Mouse (Mus musculus) forebrain, embryonic 12.5 days (tissue): Measurements from ENCODE around the gene Fn3k. TPM values are rescaled to one million over a fixed set of nuclear protein-coding genes. Genes with fewer than 3 reads are reported as not detected.

Experiments
- ATAC-seq: fragments of 200-750 bp; cut with Nextera tagmentation; 2 replicates; pipeline ENCODE4 v1.8.0; 2017; ENCODE audit warnings: moderate TSS enrichment; ENCODE audit not compliant: low FRiP score
- H3K27ac ChIP-seq: fragments of 300-500 bp; sonication (generic); 2 replicates; pipeline ENCODE4 v1.5.1; 2016; ENCODE audit warnings: mild to moderate bottlenecking
- H3K27me3 ChIP-seq: fragments of 300-500 bp; sonication (generic); 2 replicates; pipeline ENCODE4 v1.6.1; 2016; ENCODE audit warnings: mild to moderate bottlenecking
- H3K36me3 ChIP-seq: fragments of 300-500 bp; sonication (generic); replicated peaks from 2 replicates; pipeline ENCODE4 v1.6.1; 2016; ENCODE audit warnings: mild to moderate bottlenecking
- H3K4me1 ChIP-seq: fragments of 300-500 bp; sonication (generic); 2 replicates; pipeline ENCODE4 v1.6.1; 2016
- H3K4me2 ChIP-seq: fragments of 300-500 bp; sonication (generic); 2 replicates; pipeline ENCODE4 v1.6.1; 2016; ENCODE audit warnings: mild to moderate bottlenecking, moderate library complexity
- H3K4me3 ChIP-seq: fragments of 300-500 bp; sonication (generic); replicated peaks from 2 replicates; pipeline ENCODE4 v1.5.1; 2016; ENCODE audit warnings: mild to moderate bottlenecking
- H3K9ac ChIP-seq: fragments of 300-500 bp; sonication (generic); 2 replicates; pipeline ENCODE4 v1.6.1; 2016; ENCODE audit warnings: mild to moderate bottlenecking
- H3K9me3 ChIP-seq: fragments of 300-500 bp; sonication (generic); 2 replicates; pipeline ENCODE4 v1.6.1; 2016
- WGBS: fragments of 180-500 bp; shearing (Covaris S2); methylation state at CpG from one replicate; pipeline ENCODE4 v1.1.7; 2016; 5-methylcytosine and 5-hydroxymethylcytosine counted together
- microRNA-seq: library from miRNA; unstranded; fragments of <30 nt; microRNA quantifications from one replicate; pipeline ENCODE4, GENCODE M21; 2017
- polyA plus RNA-seq: library from polyadenylated mRNA; unstranded; fragments of >200 nt; fragmentation: Nextera tagmentation; extraction: Ambion mirVana; gene quantifications from 2 replicates; pipeline ENCODE4 v1.2.1, GENCODE M21; 2016

Gene Fn3k
- polyA plus RNA-seq, 1 experiment from 2014 or later = 0.91 TPM

- Histone ChIP-seq H3K9me3 (no peaks in the 10 kb centered on the region), H3K4me3 (no peak overlapping the region), H3K4me1 (no peaks in the 10 kb centered on the region), H3K36me3 (peaks cover 43% of the 10 kb centered on the region), H3K4me2 (no peak overlapping the region), H3K27ac (no peak overlapping the region), H3K27me3 (no peaks in the 10 kb centered on the region), H3K9ac (no peak overlapping the region)
- WGBS = 86% methylated on average over 3 of the region's 3 CpGs
- no peak for ATAC-seq
Observed at GRCm38 (mm10) chr11:121474831-121475230, 40.1 kb downstream of the Fn3k start.

- no peaks in the 10 kb centered on the region for H3K9me3 ChIP-seq
- no peak overlapping the region for H3K9ac ChIP-seq
- H3K4me2 ChIP-seq = no peak overlapping the region
- H3K4me3 ChIP-seq = no peak overlapping the region
- H3K4me1 ChIP-seq = no peaks in the 10 kb centered on the region
- ATAC-seq = no peak
- no peaks in the 10 kb centered on the region for H3K27me3 ChIP-seq
- WGBS = 34% methylated on average over 9 of the region's 9 CpGs
- H3K27ac ChIP-seq = no peak overlapping the region
- H3K36me3 ChIP-seq = peaks cover 41% of the 10 kb centered on the region
Observed at GRCm38 (mm10) chr11:121475699-121476415, 41.1 kb downstream of the Fn3k start.

DNA sequence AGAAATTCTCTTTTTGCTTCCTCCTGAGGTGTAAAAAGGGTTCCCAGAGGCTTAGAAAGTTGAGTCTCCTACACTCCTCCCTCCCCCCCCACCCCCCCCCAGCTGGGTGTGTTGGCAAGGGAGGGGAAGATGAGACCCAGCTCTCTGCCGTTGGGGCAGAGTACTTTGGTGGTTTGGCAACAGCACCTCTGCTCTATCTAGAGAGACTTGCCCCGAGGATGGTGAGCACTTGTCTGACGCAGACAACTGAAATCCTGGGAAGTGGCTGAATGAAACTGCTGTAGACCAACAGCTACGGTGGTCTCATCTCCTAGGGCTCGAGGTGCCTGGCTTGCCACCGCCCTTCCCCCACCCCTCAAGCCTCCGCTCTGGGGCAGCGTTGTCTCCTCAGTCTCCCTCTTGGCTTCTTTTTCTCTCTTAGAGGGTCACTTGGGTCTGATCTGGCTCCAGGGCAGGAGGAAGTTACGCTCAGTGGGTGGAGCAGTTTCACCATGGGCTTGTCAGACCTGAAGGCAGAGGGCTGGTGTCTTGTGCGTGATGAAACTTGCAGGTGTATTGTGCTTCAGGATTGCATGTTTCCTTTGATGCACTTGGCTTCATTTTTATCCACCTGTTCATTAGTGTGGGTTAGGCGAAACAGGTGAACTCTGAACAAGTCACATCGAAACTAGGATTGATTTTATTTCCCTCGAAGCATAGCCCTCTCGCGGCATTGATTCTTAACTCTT is 44.9 kb downstream of the Fn3k start:
- H3K27me3 ChIP-seq = no peaks in the 10 kb centered on the region
- H3K9me3 ChIP-seq = no peaks in the 10 kb centered on the region
- WGBS = 92% methylated on average over 15 of the region's 15 CpGs
- no peak overlapping the region for H3K27ac ChIP-seq
- no peak overlapping the region for H3K4me3 ChIP-seq
- no peaks in the 10 kb centered on the region for H3K4me1 ChIP-seq
- no peak overlapping the region for H3K4me2 ChIP-seq
- peaks cover 50% of the 10 kb centered on the region for H3K36me3 ChIP-seq
- no peak overlapping the region for H3K9ac ChIP-seq
- ATAC-seq = no peak

DNA sequence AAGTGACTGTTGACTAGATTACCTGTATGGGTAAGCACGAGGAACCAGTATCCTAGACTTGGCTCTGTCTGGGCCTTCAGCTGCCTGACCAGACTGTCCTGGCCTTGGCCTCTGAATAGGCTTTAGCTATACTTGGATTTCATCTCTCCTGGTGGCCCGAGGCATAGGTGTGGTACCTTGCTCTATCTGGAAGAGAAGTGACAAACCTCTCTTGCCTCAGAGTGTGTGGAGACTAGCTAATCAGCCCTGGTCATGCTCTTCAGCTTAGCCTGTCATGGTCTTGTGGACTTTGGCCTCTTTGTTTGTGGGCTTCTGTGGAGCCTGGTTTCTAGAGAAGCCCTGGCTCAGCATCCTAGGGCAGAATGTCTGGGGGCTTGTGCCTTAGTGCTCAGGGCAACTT is 46.4 kb downstream of the Fn3k start:
- no peaks in the 10 kb centered on the region for H3K9me3 ChIP-seq
- H3K36me3 ChIP-seq = peaks cover 44% of the 10 kb centered on the region
- H3K4me3 ChIP-seq = no peak overlapping the region
- no peaks in the 10 kb centered on the region for H3K27me3 ChIP-seq
- no peak overlapping the region for H3K9ac ChIP-seq
- ATAC-seq = no peak
- no peak overlapping the region for H3K4me2 ChIP-seq
- WGBS = 90% methylated on average over 2 of the region's 2 CpGs
- H3K4me1 ChIP-seq = no peaks in the 10 kb centered on the region
- H3K27ac ChIP-seq = no peak overlapping the region

DNA sequence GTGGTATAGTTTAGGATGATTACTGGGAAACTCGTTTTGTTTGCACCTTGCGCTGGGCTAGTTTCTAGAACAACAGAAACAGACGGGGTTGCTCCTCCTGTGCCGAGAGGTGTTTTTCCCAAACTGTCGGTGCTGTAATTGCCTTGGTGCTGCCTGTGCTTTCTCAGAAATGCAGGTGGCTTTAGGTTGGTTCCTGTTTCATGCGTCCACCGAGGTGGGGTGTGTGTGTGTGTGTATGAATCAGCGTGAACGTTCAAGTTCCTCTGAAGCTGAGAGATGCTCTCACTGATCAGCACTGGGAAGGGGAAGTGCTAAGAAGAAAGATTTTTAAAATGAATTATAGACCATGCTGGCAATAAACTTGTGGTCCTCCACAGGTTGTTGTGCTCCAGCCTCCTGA is 51.2 kb downstream of the Fn3k start:
- peaks cover 15% of the 10 kb centered on the region; the same call in 1 of the 2 replicates for H3K36me3 ChIP-seq
- H3K9ac ChIP-seq = no peak overlapping the region
- H3K4me1 ChIP-seq = no peaks in the 10 kb centered on the region
- no peak overlapping the region for H3K27ac ChIP-seq
- H3K4me3 ChIP-seq = no peak overlapping the region
- no peaks in the 10 kb centered on the region for H3K27me3 ChIP-seq
- ATAC-seq = no peak
- WGBS = 91% methylated on average over 9 of the region's 9 CpGs
- H3K4me2 ChIP-seq = no peak overlapping the region
- no peaks in the 10 kb centered on the region for H3K9me3 ChIP-seq

GRCm38 (mm10) chr11:121490651-121491050 is 55.9 kb downstream of the Fn3k start:
- H3K9me3 ChIP-seq = no peaks in the 10 kb centered on the region
- H3K27ac ChIP-seq = no peak overlapping the region
- H3K36me3 ChIP-seq = peaks cover 13% of the 10 kb centered on the region
- H3K4me1 ChIP-seq = no peaks in the 10 kb centered on the region
- no peak overlapping the region for H3K4me3 ChIP-seq
- no peak overlapping the region for H3K9ac ChIP-seq
- no peak for ATAC-seq
- no peak overlapping the region for H3K4me2 ChIP-seq
- H3K27me3 ChIP-seq = no peaks in the 10 kb centered on the region

Small RNA genes lying within 50 kb of the gene (microRNA-seq; reads per million reads assigned to microRNA genes)
- not detected for gene Mir7236

Other genes starting within 250 kb of the Fn3k start
- gene Hexdc, start 230.5 kb upstream of the Fn3k start, polyA plus RNA-seq = 7.9 and 8.4 TPM in 2 replicates
- gene Ogfod3, start 230.2 kb upstream of the Fn3k start, polyA plus RNA-seq = 16.1 and 19.7 TPM in 2 replicates
- 33.3 and 34.0 TPM in 2 replicates for gene Cybc1, start 205.6 kb upstream of the Fn3k start, polyA plus RNA-seq
- gene Narf, start 197.7 kb upstream of the Fn3k start, polyA plus RNA-seq = 65.0 and 72.4 TPM in 2 replicates
- 13.0 and 13.8 TPM in 2 replicates for gene Foxk2, start 174.9 kb upstream of the Fn3k start, polyA plus RNA-seq
- gene Wdr45b, start 80.5 kb upstream of the Fn3k start, polyA plus RNA-seq = 84.0 and 86.5 TPM in 2 replicates
- gene Rab40b, start 46.7 kb upstream of the Fn3k start, polyA plus RNA-seq = 3.1 and 3.8 TPM in 2 replicates
- 7.3 and 7.7 TPM in 2 replicates for gene Fn3krp, start 13.5 kb upstream of the Fn3k start, polyA plus RNA-seq
- 56.0 and 60.6 TPM in 2 replicates for gene Tbcd, start 17.0 kb downstream of the Fn3k start, polyA plus RNA-seq
- gene Zfp750, start 84.4 kb downstream of the Fn3k start, polyA plus RNA-seq = 0.59 and 0.85 TPM in 2 replicates
- 6.9 and 7.9 TPM in 2 replicates for gene B3gntl1, start 238.2 kb downstream of the Fn3k start, polyA plus RNA-seq